Mouse (Mus musculus): Measurements from ENCODE around the gene Irgq. TPM values are rescaled to one million over a fixed set of nuclear protein-coding genes. Genes with fewer than 3 reads are reported as not detected.
A peak's percentile ranks its signal among the peaks of the same experiment; 100 is the strongest.

Irgq gene
- total RNA-seq (2012; rRNA removed) (8.7 and 10.1 TPM in 2 replicates), total RNA-seq (2014; rRNA removed) (4.6 and 5.1 TPM in 2 replicates), polyA plus RNA-seq (2012; ENCODE audit: insufficient read length, low read depth) (8.6 and 9.9 TPM in 2 replicates)

DNA sequence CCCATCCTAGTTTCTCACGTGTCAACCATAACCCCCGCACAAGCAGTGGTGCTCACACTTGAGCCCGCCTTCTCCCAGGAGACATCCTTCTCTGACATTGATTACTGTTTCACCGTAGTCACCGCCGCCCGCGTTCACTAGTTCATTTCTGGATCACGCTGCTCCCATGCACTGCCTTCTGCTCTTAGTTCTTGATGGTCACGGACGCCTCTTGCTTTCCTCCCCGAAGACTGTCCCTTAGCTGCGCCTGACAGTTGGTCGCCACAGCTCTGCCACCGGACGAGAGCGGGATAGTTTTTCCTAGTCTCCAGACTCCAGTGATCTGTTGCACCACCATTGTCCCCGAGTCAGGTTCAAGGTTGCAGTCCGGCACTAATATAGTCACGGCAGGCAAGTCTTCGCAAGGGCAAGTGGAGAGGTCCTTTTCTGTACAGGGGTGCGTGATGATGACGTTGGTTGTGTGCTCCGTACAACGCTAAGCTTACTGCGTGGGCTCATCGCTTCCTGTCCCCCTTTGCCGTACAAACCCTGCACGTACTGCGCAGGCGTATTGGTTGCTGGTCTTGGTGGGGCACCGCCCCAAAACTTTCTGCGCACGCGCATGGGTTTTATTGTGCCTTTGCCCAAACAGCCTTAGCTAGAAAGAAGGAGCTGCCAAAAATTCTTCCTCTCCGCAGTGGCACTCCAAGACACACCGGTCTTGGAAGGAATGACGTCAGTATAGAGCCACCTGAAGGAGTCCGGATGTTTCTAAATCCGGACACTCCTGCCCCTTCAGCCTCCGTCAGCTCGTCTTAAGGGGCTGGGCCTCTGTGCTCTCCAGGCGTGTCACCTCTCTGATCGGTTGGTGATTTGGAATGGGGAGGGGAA lies at the start of gene Irgq:
Gene Irgq (plus strand): TSS at position 628 of the 870 bp plus-strand sequence.
- peaks cover 5 to 53% of the 10 kb centered on the region in 2 experiments for H3K4me1 ChIP-seq (ENCODE audit: control insufficient read depth in 1 of 2, insufficient read depth in 2 of 2)
- H3K4me2 ChIP-seq (ENCODE audit: insufficient read depth, low read depth, poor library complexity, severe bottlenecking): peak within 1 kb of the TSS; percentile 82
- H3K27ac ChIP-seq (ENCODE audit: insufficient read depth, low read depth): peak within 1 kb of the TSS; percentile 63
- peak within 1 kb of the TSS; percentile 64 to 96 (median 75) for H3K4me3 ChIP-seq (replicated peaks in 1 of 3; ENCODE audit: low read depth in 2 of 3, low read length in 2 of 3, poor library complexity in 1 of 3)
- H3K9ac ChIP-seq (ENCODE audit: insufficient read depth, low read depth): peak within 1 kb of the TSS; percentile 92
- peaks cover 4% of the 10 kb centered on the region; the same call in 1 of the 2 replicates for H3K79me2 ChIP-seq (replicated peaks; ENCODE audit: control insufficient read depth, extremely low read depth, insufficient read depth, poor library complexity, severe bottlenecking)
- dilution Hi-C loops (cut with MboI; ENCODE audit: extremely low pct_ligation_motif_present, extremely low pct_unique_long_range_greater_than_20kb, low sequenced_read_pairs) (no loop called here), in situ Hi-C loops (cut with MboI; ENCODE audit: low pct_ligation_motif_present, low pct_unique_long_range_greater_than_20kb, low sequenced_read_pairs) (loop anchor here (5.0 to 10.0 kb wide), 3 partner anchors 37 to 115 kb away; no protein-coding TSS in a partner anchor)
- no peaks in the 10 kb centered on the region for H3K9me3 ChIP-seq (replicated peaks; ENCODE audit: low read length)
- peak; percentile 99 for DNase-seq (ENCODE audit: extremely low read depth)
- no peaks in the 10 kb centered on the region for H3K27me3 ChIP-seq (replicated peaks)
- peaks cover 18 to 25% of the 10 kb centered on the region in 2 experiments for H3K36me3 ChIP-seq (replicated peaks in 1 of 2; ENCODE audit: control insufficient read depth in 1 of 2, insufficient read depth in 1 of 2, low read length in 1 of 2)
- TF ChIP-seq PAX5 (IDR thresholded peaks at IDR 0.05; ENCODE audit: low read length) (no peak), SIN3A (IDR thresholded peaks at IDR 0.05; ENCODE audit: low read length) (peak; percentile 89), RAD21 (IDR thresholded peaks at IDR 0.05; ENCODE audit: low read depth, low read length) (no peak), ELF1 (IDR thresholded peaks at IDR 0.05; ENCODE audit: low read depth, low read length) (peak; percentile 93), HCFC1 (IDR thresholded peaks at IDR 0.05; ENCODE audit: low read depth, low read length) (peak; percentile 96), ZNF384 (IDR thresholded peaks at IDR 0.05; ENCODE audit: low read depth, low read length) (no peak), POLR2AphosphoS2 (IDR thresholded peaks at IDR 0.05; ENCODE audit: low read depth, low read length) (0 out of 2 replicates have a peak, but pooled peaks have one; percentile 71), CHD1 (IDR thresholded peaks at IDR 0.05; ENCODE audit: low read depth, low read length) (no peak), ETS1 (conservative IDR thresholded peaks at IDR 0.05; ENCODE audit: low read depth, low read length) (no peak; the same call in 1 of the 2 replicates), MEF2A (IDR thresholded peaks at IDR 0.05; ENCODE audit: borderline replicate concordance, low read depth, low read length) (0 out of 2 replicates have a peak, but pooled peaks have one; percentile 29), KAT2A (IDR thresholded peaks at IDR 0.05; ENCODE audit: insufficient replicate concordance, low read length) (peak; percentile 87; the same call in 1 of the 2 replicates), CTCF (conservative IDR thresholded peaks at IDR 0.05 in 1 of 2, IDR thresholded peaks at IDR 0.05 in 1 of 2; ENCODE audit: low read depth in 2 of 2, low read length in 2 of 2) (peak in 1 of 2 experiments; percentile 15; a peak in 1 of 4 replicates), JUND (conservative IDR thresholded peaks at IDR 0.05; ENCODE audit: low read depth, low read length) (no peak), ZMIZ1 (IDR thresholded peaks at IDR 0.05; ENCODE audit: low read depth, low read length) (no peak), BHLHE40 (IDR thresholded peaks at IDR 0.05; ENCODE audit: low read depth, low read length) (peak; percentile 77), SMC3 (IDR thresholded peaks at IDR 0.05; ENCODE audit: low read depth, low read length) (0 out of 2 replicates have a peak, but pooled peaks have one; percentile 12), ZC3H11A (IDR thresholded peaks at IDR 0.05; ENCODE audit: low read depth, low read length) (no peak), CHD2 (IDR thresholded peaks at IDR 0.05; ENCODE audit: low read length) (no peak), USF1 (IDR thresholded peaks at IDR 0.05; ENCODE audit: low read depth, low read length) (no peak), MYC (IDR thresholded peaks at IDR 0.05; ENCODE audit: low read depth, low read length) (peak; percentile 51; the same call in 1 of the 2 replicates), ZKSCAN1 (IDR thresholded peaks at IDR 0.05; ENCODE audit: borderline replicate concordance, low read depth, low read length) (no peak), POLR2A (IDR thresholded peaks at IDR 0.05; ENCODE audit: low read depth, low read length) (peak; percentile 57), NRF1 (IDR thresholded peaks at IDR 0.05; ENCODE audit: low read depth, low read length) (peak; percentile 97), E2F4 (IDR thresholded peaks at IDR 0.05; ENCODE audit: insufficient replicate concordance, low read depth, low read length) (no peak), USF2 (conservative IDR thresholded peaks at IDR 0.05; ENCODE audit: low read depth, low read length) (no peak; the same call in 1 of the 2 replicates), TCF12 (IDR thresholded peaks at IDR 0.05; ENCODE audit: low read depth, low read length) (0 out of 2 replicates have a peak, but pooled peaks have one; percentile 33), IRF4 (IDR thresholded peaks at IDR 0.05; ENCODE audit: low read depth, low read length) (0 out of 2 replicates have a peak, but pooled peaks have one; percentile 32), MAX (IDR thresholded peaks at IDR 0.05; ENCODE audit: low read length) (peak; percentile 100), UBTF (IDR thresholded peaks at IDR 0.05; ENCODE audit: low read depth, low read length) (no peak), MAFK (IDR thresholded peaks at IDR 0.05; ENCODE audit: insufficient replicate concordance, low read length) (no peak), MAZ (IDR thresholded peaks at IDR 0.05; ENCODE audit: low read depth, low read length) (0 out of 2 replicates have a peak, but pooled peaks have one; percentile 34), EP300 (IDR thresholded peaks at IDR 0.05; ENCODE audit: low read length) (no peak), NELFE (IDR thresholded peaks at IDR 0.05; ENCODE audit: low read depth, low read length) (peak; percentile 64), GABPA (IDR thresholded peaks at IDR 0.05; ENCODE audit: insufficient replicate concordance, low read depth, low read length) (peak; percentile 28; the same call in 1 of the 2 replicates), MXI1 (IDR thresholded peaks at IDR 0.05; ENCODE audit: low read depth, low read length) (peak; percentile 86), JUN (IDR thresholded peaks at IDR 0.05; ENCODE audit: insufficient read depth, low read depth, low read length) (no peak), TBP (conservative IDR thresholded peaks at IDR 0.05; ENCODE audit: low read depth, low read length) (no peak; the same call in 1 of the 2 replicates)

Data from CH12.LX (cell line).